Mouse (Mus musculus) heart, embryonic 15.5 days (tissue): ENCODE data around the gene Npat. TPM values are rescaled to one million over a fixed set of nuclear protein-coding genes. Genes with fewer than 3 reads are reported as not detected.

Experiments
- ATAC-seq: fragments of 200-750 bp; cut with Nextera tagmentation; replicated peaks from 2 replicates; pipeline ENCODE4 v1.8.0; 2017; ENCODE audit warnings: low read depth, moderate TSS enrichment; ENCODE audit not compliant: insufficient number of reproducible peaks, insufficient read depth, low FRiP score
- H3K27ac ChIP-seq: fragments of 300-500 bp; sonication (generic); 2 replicates; pipeline ENCODE4 v1.5.1; 2015; ENCODE audit warnings: mild to moderate bottlenecking, inconsistent platforms
- H3K27me3 ChIP-seq: fragments of 300-500 bp; sonication (generic); 2 replicates; pipeline ENCODE4 v1.6.1; 2015; ENCODE audit warnings: inconsistent platforms
- H3K36me3 ChIP-seq: fragments of 300-500 bp; sonication (generic); 2 replicates; pipeline ENCODE4 v1.6.1; 2015; ENCODE audit warnings: mild to moderate bottlenecking, inconsistent platforms
- H3K4me1 ChIP-seq: fragments of 300-500 bp; sonication (generic); replicated peaks from 2 replicates; pipeline ENCODE4 v1.6.1; 2015; ENCODE audit warnings: inconsistent platforms
- H3K4me2 ChIP-seq: fragments of 300-500 bp; sonication (generic); 2 replicates; pipeline ENCODE4 v1.6.1; 2015; ENCODE audit warnings: inconsistent platforms, mild to moderate bottlenecking, moderate library complexity
- H3K4me3 ChIP-seq: fragments of 300-500 bp; sonication (generic); 2 replicates; pipeline ENCODE4 v1.5.1; 2015; ENCODE audit warnings: mild to moderate bottlenecking, inconsistent platforms
- H3K9ac ChIP-seq: fragments of 300-500 bp; sonication (generic); 2 replicates; pipeline ENCODE4 v1.6.1; 2015; ENCODE audit warnings: mild to moderate bottlenecking, inconsistent platforms
- H3K9me3 ChIP-seq: fragments of 300-500 bp; sonication (generic); replicated peaks from 2 replicates; pipeline ENCODE4 v1.6.1; 2016; ENCODE audit warnings: inconsistent platforms
- WGBS: fragments of 180-500 bp; shearing (Covaris S2); methylation state at CpG from one replicate; pipeline ENCODE4 v1.1.7; 2015; ENCODE audit warnings: mixed read lengths; 5-methylcytosine and 5-hydroxymethylcytosine counted together
- polyA plus RNA-seq: library from polyadenylated mRNA; unstranded; fragments of >200 nt; fragmentation: Nextera tagmentation; extraction: Ambion mirVana; gene quantifications from 2 replicates; pipeline ENCODE4 v1.2.1, GENCODE M21; 2015

Gene Npat
- polyA plus RNA-seq = 10.7 and 12.1 TPM in 2 replicates

DNA sequence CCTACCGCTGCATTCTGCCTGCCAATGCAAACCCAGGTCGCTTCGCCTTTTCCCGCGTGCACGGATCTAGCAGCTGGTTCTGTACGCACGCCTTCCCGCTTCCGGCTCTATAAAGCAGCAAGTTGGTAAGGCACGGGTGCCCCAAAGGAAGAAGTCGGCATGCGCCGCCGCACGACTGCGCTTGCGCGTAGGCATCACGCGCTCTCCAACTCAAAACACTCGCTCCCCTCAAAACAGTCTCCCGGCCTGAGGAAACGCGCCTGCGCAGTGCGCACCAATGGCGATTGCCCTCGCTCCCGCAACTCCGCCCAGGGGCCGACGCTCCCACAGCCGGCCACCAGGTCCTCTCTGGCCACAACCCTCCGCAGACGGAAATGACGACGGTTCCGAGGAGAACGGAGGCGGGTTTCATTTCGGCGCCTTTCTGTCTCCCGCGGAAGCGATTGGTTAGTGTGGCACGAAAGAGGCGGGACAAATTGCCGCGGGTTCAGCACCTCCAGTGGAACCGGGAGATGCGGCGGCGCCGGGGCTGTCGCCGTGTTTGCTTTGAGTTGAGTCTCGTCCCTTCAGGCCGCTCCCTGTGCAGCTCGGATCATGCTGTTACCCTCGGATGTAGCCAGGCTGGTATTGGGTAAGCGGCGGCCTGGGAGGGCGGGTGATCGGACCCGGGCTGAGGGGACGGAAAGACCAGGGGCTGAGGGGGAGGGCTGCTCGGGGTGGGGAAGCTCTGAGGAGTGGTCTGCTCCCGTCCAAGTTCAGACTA is at the start of gene Npat, which contains the start of gene Atm:
Gene Npat, plus strand, starts transcription at position 490 of the 763 bp plus-strand sequence.
Gene Atm, minus strand, starts transcription at position 183 of the 763 bp plus-strand sequence.
- Histone ChIP-seq H3K4me1 (peaks cover 14% of the 10 kb centered on the region), H3K4me2 (peak within 1 kb of the TSS; percentile 91), H3K4me3 (peak within 1 kb of the TSS; percentile 84), H3K36me3 (peaks cover 9% of the 10 kb centered on the region; the same call in 1 of the 2 replicates), H3K9me3 (no peaks in the 10 kb centered on the region), H3K9ac (peak within 1 kb of the TSS; percentile 92), H3K27ac (peak within 1 kb of the TSS; percentile 93), H3K27me3 (no peaks in the 10 kb centered on the region)
- ATAC-seq = peak; percentile 99
- under 1% methylated on average over 69 of the region's 69 CpGs for WGBS

DNA sequence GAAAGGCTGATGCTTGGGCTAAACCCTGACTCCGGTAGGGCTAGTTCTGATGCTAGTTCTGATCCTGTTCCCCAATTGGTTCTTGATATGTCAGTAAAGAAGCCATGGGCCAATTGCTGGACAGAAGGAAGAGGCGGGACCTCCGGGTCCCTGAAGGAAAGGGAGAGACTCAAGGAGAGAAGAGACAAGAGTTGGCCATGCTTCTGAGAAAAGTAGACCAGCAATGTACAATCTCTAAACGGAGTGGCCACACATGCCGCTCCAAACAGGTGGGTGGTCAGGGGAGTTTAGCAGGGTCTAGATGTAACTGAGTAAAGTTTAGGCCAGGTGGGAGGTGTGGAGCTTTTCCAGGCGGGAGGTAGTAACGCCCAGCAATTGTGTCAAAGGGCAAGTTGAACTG is 28.8 kb upstream of the Npat start:
- no peak for ATAC-seq
- no peak overlapping the region for H3K27ac ChIP-seq
- H3K9me3 ChIP-seq = no peaks in the 10 kb centered on the region
- H3K4me1 ChIP-seq = no peaks in the 10 kb centered on the region
- WGBS = 86% methylated on average over 7 of the region's 7 CpGs
- H3K36me3 ChIP-seq = peaks cover 10% of the 10 kb centered on the region; the same call in 1 of the 2 replicates
- H3K4me3 ChIP-seq = no peak overlapping the region
- H3K4me2 ChIP-seq = no peak overlapping the region
- H3K9ac ChIP-seq = no peak overlapping the region
- H3K27me3 ChIP-seq = no peaks in the 10 kb centered on the region

- Histone ChIP-seq H3K4me2 (no peak overlapping the region), H3K27ac (no peak overlapping the region), H3K36me3 (peaks cover 16% of the 10 kb centered on the region), H3K4me3 (no peak overlapping the region), H3K9ac (no peak overlapping the region), H3K9me3 (no peaks in the 10 kb centered on the region), H3K27me3 (no peaks in the 10 kb centered on the region), H3K4me1 (no peaks in the 10 kb centered on the region)
- no peak for ATAC-seq
Measured at GRCm38 (mm10) chr9:53514091-53514490, 22.8 kb upstream of the Npat start.

DNA sequence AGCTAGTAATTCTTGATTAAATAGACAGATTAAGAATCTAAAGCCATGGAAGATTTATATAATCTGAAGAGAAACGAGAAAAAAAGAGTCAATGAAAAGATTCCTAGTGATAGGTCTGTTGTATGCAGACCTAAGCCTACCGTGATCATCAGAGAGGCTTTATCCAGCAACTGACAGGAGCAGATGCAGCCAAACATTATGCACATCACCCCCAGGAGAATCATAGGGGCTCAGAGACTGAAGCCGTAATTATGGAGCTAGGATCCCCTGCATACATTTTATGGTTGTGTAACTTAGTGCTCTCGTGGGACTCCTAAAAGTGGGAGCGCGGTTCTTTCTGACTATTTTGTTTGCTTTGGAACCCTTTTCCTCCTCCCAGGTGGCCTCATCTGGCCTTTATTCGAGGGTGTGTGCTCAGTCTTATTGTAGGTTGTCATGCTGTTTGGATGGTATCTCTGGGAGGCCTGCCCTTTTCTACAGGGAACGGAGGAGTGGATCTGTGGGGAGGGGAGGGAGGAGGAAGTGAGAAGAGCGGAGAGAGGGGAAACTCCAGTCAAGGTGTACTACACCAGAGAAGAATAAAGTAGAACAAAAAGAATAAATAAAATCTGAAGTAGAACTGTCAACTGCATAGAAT is 19.4 kb upstream of the Npat start:
- H3K4me2 ChIP-seq = no peak overlapping the region
- H3K9me3 ChIP-seq = no peaks in the 10 kb centered on the region
- peaks cover 19% of the 10 kb centered on the region for H3K36me3 ChIP-seq
- 68% methylated on average over 9 of the region's 9 CpGs for WGBS
- no peaks in the 10 kb centered on the region for H3K27me3 ChIP-seq
- no peaks in the 10 kb centered on the region for H3K4me1 ChIP-seq
- H3K27ac ChIP-seq = no peak overlapping the region
- no peak for ATAC-seq
- H3K4me3 ChIP-seq = no peak overlapping the region
- no peak overlapping the region for H3K9ac ChIP-seq

DNA sequence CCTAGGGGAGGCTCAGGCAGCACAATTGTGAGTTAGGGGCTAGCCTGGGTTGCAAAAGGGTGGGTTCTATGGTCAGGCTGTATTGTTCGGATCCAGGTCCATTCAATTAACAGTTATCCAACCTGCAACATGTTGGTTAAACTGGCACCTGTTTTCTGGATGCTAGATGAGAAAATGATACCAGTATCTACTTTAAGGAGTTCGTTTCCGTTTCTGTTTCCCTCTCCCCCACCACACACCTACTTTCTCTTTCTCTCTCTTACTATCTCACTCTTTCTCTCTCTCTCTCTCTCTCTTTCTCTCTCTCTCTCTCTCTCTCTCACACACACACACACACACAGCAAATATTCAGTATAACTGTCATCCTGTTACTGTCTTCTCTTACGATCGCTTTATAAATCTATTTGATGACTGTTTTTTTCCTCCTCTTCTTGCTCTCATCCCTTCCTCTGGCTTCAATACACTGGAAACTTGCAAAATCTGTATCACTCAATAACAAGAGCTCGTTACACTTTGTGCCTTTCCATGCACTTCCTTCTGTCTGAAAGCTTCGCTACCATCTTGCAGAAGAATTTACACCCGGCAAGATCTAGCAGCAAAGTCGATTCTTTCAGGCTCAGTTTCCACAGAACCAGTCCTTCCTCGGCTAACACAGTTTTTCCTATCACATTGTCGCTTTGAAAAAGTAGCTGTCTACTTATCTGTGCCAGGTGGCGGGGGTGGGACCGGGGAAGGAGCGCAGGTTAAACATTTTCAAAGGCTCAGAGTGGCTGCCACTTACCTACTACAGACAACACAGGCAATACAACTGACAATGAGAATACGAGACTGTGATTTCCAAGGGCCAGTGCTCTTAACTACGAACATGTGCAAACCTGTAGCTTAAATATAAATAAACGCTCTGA is 1.2 kb upstream of the Npat start:
- H3K36me3 ChIP-seq = peaks cover 18% of the 10 kb centered on the region; the same call in 1 of the 2 replicates
- no peak for ATAC-seq
- peak overlapping the region; percentile 84 for H3K4me3 ChIP-seq
- peak overlapping the region; percentile 87 for H3K27ac ChIP-seq
- peak overlapping the region; percentile 91 for H3K4me2 ChIP-seq
- peak overlapping the region; percentile 71 for H3K9ac ChIP-seq
- H3K9me3 ChIP-seq = no peaks in the 10 kb centered on the region
- H3K4me1 ChIP-seq = peaks cover 14% of the 10 kb centered on the region
- no peaks in the 10 kb centered on the region for H3K27me3 ChIP-seq
- 11% methylated on average over 17 of the region's 17 CpGs for WGBS

DNA sequence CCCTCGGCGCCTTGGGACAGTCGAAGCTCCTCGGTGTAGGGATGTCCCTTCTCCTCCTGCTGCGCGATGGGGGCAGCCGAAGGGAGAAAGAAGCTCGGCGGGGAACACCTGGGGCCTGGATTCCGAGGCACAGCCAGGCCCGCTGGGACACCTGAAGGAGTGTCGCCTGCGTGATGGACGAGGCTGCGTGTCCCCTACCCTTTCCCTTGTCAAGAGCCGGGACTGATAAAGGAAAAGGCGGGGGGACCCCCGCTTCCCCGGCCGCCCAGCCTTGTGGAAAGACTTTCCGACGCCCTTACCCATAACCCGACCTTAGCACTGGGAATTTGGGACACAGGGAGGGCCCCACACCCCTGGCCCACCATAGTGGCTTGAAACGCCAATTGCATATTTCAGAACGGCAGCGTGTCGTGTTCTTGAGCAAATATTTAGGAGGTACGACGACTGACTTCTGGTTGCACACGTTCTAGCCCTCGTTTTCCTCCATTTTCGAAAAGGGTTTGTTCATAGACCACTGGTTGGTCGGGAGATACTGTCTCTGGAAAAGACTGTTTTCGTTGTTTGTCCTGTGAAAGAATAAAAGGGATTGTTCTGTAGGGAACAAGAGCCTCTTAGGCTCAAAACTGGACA is 604 bp downstream of the Npat start:
- H3K27me3 ChIP-seq = no peaks in the 10 kb centered on the region
- peak overlapping the region; percentile 92 for H3K9ac ChIP-seq
- ATAC-seq = peak; percentile 18
- peaks cover 14% of the 10 kb centered on the region for H3K4me1 ChIP-seq
- peak overlapping the region; percentile 93 for H3K27ac ChIP-seq
- WGBS = under 1% methylated on average over 32 of the region's 34 CpGs
- H3K36me3 ChIP-seq = peaks cover 7% of the 10 kb centered on the region; the same call in 1 of the 2 replicates
- peak overlapping the region; percentile 84 for H3K4me3 ChIP-seq
- no peaks in the 10 kb centered on the region for H3K9me3 ChIP-seq
- peak overlapping the region; percentile 82 for H3K4me2 ChIP-seq

DNA sequence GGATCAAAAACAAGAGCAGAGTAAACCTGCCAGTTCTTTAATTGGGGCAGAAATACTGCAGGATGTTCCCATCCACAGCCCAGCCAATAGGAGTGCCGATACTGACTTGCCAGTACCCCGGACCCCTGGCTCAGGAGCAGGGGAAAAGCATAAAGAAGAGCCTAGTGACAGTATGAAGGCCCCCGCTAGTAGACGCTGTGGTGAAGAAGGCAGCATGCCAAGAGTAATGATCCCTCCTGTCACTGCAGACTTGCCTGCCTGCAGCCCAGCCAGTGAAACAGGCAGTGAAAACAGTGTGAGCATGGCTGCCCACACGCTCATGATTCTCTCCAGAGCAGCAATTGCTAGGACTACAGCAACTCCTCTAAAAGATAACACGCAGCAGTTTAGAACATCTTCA is 33.8 kb downstream of the Npat start:
- H3K36me3 ChIP-seq = peaks cover 66% of the 10 kb centered on the region
- WGBS = 78% methylated on average over 6 of the region's 6 CpGs
- no peaks in the 10 kb centered on the region for H3K9me3 ChIP-seq
- H3K4me1 ChIP-seq = no peaks in the 10 kb centered on the region
- H3K4me3 ChIP-seq = no peak overlapping the region
- no peak overlapping the region for H3K27ac ChIP-seq
- H3K9ac ChIP-seq = no peak overlapping the region
- ATAC-seq = no peak
- H3K27me3 ChIP-seq = no peaks in the 10 kb centered on the region
- no peak overlapping the region for H3K4me2 ChIP-seq

DNA sequence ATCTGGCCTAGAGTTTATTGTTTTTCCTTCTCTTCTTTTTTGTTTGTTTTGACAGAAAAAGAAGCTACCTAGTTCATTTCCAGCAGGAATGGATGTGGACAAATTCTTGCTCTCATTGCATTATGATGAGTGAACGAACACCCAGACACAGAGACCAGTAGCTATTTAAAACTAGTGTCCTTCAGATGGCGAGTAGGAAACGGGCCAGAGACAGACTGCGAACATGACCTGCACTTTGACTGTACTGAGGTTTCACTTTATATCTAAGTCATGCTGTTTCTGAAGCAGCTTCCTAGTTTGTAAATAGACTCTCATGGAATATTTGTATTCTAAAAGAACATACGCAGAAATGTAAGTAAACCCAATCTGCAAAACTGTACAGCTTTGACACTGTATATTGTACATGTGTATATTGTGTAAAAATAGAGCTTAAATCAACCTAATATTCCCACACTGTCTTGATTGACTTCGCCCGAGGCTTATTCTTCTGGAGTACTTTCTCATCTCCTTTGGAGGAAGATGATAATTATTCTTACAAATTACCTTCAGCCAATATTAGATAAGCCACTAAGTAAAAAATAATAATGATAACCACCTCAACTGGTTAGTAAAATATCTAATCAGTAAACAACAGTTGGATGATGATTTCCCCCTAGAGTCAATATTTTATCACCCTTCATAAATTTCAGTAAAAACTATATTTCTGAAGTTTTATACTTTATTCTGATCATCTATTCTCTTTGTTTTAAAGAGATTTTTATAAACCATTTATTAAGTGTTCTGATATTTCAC is 35.9 kb downstream of the Npat start:
- no peaks in the 10 kb centered on the region for H3K9me3 ChIP-seq
- H3K9ac ChIP-seq = no peak overlapping the region
- no peak overlapping the region for H3K27ac ChIP-seq
- 71% methylated on average over 7 of the region's 7 CpGs for WGBS
- no peak for ATAC-seq
- no peaks in the 10 kb centered on the region for H3K4me1 ChIP-seq
- H3K36me3 ChIP-seq = peaks cover 51% of the 10 kb centered on the region
- no peak overlapping the region for H3K4me2 ChIP-seq
- no peaks in the 10 kb centered on the region for H3K27me3 ChIP-seq
- H3K4me3 ChIP-seq = no peak overlapping the region

DNA sequence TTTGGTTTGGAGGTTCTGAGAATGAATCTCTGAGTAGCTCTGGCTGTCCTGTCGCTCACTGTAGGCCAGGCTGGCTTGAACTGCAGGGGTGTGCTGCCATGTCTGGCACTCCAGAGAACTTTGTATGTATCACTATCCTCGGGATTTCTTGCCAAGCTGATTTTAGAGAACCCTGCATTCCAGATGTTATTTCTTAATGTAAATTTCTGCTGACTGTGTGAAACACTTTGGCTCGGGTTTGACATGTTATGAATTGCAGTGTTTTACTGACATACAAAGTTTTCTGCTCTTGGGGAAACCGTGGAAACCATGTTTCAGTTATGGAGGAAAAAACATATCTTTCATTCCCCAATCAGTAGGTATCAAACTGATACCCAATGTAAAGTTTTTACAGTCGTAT is 38.9 kb downstream of the Npat start:
- H3K4me1 ChIP-seq = no peaks in the 10 kb centered on the region
- no peak overlapping the region for H3K27ac ChIP-seq
- H3K4me2 ChIP-seq = no peak overlapping the region
- no peak for ATAC-seq
- H3K36me3 ChIP-seq = peaks cover 51% of the 10 kb centered on the region
- no peaks in the 10 kb centered on the region for H3K9me3 ChIP-seq
- H3K9ac ChIP-seq = no peak overlapping the region
- no peak overlapping the region for H3K4me3 ChIP-seq
- 79% methylated on average over 5 of the region's 5 CpGs for WGBS
- no peaks in the 10 kb centered on the region for H3K27me3 ChIP-seq

DNA sequence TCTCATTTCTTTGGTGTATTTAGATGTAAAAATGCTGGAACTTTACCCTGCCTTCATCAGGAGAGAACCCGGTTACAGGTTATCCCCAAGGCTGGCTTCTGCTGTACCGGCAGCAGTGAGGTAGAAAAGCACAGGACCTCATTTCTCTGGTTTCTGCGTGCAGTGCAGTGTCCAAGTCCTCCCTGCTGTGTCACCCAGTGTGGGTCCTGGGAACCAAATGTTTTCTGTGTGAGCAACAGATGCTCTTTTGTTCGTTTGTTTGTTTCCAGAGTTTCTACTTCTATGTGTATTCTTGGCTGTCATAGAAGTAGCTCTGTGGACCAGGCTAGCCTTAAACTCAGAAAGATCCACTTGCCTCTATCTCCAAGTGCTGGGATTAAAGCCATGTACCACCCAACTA is 45.0 kb downstream of the Npat start:
- no peak for ATAC-seq
- H3K27me3 ChIP-seq = no peaks in the 10 kb centered on the region
- H3K9ac ChIP-seq = no peak overlapping the region
- no peak overlapping the region for H3K4me2 ChIP-seq
- peaks cover 80% of the 10 kb centered on the region for H3K36me3 ChIP-seq
- 87% methylated on average over 4 of the region's 4 CpGs for WGBS
- no peak overlapping the region for H3K4me3 ChIP-seq
- H3K27ac ChIP-seq = no peak overlapping the region
- no peaks in the 10 kb centered on the region for H3K9me3 ChIP-seq
- H3K4me1 ChIP-seq = no peaks in the 10 kb centered on the region
